Mouse (Mus musculus): ENCODE measurements at regions not wholly inside any gene's neighbourhood (a gene's known extent, or its start where the extent isn't known, plus 50 kb on each side); places are given as distances from the start of the nearest gene placed in this dataset.

DNA sequence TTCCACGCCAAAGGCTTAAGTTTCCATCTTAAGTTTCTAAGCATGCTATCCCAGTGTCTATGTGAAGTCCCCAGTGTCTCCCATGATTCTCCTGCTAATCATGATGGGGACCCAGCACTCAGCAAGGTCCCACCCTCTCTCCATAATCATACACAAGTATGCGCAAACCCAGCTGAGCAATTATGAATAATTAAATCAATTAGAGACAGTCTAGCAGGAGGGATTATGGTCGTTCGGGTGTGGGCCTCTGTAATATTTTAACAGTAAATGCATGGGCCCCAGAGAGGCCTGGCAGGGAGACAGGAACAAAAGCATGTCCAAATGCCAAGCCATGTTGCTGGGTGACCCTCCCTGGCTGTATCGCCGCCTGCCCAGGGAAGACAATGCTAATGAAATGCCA lies 73.1 kb upstream of the Msx1 start:
- DNase-seq = no peak

DNA sequence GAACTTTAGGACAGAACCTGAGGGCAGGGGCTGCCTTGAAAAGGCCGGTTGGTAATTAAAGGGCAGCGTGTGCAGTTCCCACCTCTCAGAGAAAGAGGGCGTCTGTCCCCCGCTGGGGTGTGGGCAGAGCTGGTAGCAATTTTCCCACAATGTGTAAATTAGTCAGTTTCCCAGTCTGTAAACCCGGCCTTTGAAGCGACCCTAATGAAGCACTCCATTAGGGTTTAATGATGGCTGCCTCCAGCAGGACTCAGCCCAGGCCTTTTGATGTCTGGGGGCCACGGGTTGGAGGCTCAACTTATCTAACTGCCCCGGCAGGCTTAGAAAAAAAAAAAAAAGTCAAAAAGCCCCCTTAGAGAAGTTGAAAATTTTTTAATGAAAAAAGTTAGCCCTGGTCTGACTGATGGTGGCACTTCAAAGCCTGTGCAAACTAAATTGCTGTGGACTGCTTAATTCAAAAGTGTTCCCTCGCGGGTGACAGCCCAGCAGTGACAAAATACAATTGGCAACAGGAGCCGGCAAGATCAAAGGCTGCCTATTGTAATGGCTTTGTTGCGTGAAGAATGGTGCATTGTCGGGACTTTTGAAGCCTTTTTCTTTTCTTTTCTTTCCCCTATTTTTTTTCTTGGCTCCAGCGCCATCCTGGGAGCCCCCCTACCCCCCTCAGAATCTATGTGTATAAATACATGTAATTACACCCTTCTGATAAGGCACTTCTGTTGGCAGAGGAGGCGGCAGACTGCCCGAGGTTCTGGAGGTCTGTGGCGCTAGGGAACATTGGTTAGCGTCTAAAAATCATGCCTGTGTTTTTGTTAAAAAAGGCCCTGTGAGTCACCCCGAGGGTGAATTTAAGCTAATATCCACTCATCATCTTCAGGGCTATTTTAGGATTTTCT lies 71.3 kb upstream of the Msx1 start:
- DNase-seq = no peak

DNA sequence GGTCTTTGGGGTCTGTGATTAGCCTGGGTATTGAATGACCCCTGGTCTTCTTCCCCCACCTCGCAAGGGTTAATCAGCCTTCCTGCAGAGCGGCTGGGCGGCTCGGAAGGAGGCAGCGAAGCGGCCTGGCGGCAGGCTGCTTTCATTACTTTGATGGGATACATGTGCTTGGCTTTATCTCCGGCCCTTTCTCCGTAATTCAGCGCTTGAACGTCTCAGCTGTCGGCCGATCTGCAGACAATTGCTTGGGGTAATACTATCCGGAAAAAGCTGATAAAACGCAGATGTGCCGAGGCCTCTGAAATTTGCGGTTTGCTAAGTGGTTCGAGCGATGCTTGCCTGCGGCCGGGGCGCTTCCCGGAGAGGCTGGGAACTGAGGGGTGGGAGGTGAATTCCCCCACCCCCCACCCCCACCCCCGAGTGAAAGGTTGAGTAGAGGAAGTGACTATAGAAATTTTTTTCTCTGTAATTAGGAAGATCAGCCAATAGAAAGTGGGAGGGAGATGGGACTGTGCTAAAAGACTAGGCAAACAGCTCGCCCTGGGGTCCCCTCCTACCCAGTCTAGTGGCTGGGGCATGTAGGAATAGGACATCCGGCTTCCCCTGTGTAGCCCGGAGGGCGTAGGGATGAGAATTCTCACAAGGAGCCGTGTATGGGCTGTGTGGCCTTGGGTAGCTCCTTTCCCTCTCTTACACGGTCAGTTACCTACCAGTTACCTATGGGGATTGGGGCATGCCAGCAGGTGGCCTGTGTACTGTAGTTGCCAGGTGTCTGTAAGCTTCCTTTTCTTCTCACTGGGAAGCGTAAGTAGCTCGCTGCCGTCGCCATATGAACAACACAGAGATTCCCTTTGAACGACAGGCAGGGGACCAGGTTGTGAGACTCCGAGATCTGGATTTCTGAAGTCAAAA lies 69.5 kb upstream of the Msx1 start:
- no peak for DNase-seq

- peak; percentile 15 for DNase-seq
These were observed 66.3 kb upstream of the Msx1 start for GRCm38 (mm10) chr5:37890641-37891040.

GRCm38 (mm10) chr5:37879668-37880380 lies 55.4 kb upstream of the Msx1 start:
- no peak for DNase-seq

GRCm38 (mm10) chr5:37876240-37876639 lies 51.9 kb upstream of the Msx1 start:
- DNase-seq = no peak

DNA sequence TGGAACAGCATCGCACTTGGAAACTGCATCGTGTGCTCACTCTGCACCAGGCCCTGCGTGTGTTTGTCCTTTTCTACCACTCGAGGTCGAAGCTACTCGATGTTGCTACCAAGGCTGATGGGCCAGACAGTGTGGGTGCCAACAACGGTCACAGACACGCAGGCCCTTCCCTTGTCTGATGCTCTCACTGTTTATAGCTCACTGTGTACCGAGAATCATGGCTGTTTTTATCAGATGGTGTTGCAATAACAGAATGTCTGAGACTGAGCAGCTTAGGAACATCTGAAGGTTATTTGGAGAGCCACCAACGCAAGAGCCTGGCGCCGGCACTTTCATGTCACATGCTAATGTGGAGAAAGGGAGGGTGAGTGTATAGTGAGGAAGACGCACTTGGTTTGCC lies 51.1 kb upstream of the Msx1 start:
- no peak for DNase-seq

GRCm38 (mm10) chr5:37874784-37875281 lies 50.5 kb upstream of the Msx1 start:
- DNase-seq = no peak
